Mouse (Mus musculus) olfactory bulb, adult 2 months (tissue): ENCODE measurements around the gene Immp2l. TPM values are rescaled to one million over a fixed set of nuclear protein-coding genes. Genes with fewer than 3 reads are reported as not detected.

ENCODE experiments used
- H3K27ac ChIP-seq: fragments of 200-500 bp; 2 replicates; pipeline ENCODE4 v1.5.1; 2012; ENCODE audit warnings: low read depth, low read length; ENCODE audit not compliant: insufficient read depth
- H3K4me1 ChIP-seq: fragments of 200-500 bp; 2 replicates; pipeline ENCODE4 v1.6.1; 2012; ENCODE audit warnings: low read length; ENCODE audit not compliant: control insufficient read depth, insufficient read depth
- H3K4me3 ChIP-seq: fragments of 200-500 bp; 2 replicates; pipeline ENCODE4 v1.5.1; 2012; ENCODE audit warnings: mild to moderate bottlenecking, low read depth, low read length, moderate library complexity; ENCODE audit not compliant: insufficient read depth
- CTCF ChIP-seq: fragments of 200-500 bp; IDR thresholded peaks from 2 replicates; pipeline ENCODE4 v1.5.1; 2012; ENCODE audit warnings: low read depth, mild to moderate bottlenecking, low read length, moderate library complexity; ENCODE audit not compliant: insufficient read depth
- POLR2A ChIP-seq: fragments of 200-500 bp; IDR thresholded peaks from 2 replicates; pipeline ENCODE4 v1.6.1; 2012; ENCODE audit warnings: mild to moderate bottlenecking, low read depth, low read length, moderate library complexity; ENCODE audit not compliant: insufficient read depth
- WGBS: fragments of 180-500 bp; shearing (Covaris S2); methylation state at CpG from one replicate; pipeline ENCODE4 v1.1.7; 2018; 5-methylcytosine and 5-hydroxymethylcytosine counted together
- polyA plus RNA-seq: library from polyadenylated mRNA; stranded (reverse); fragments of >200 nt; gene quantifications from 2 replicates; pipeline ENCODE4 v1.2.4, GENCODE M21; 2012; ENCODE audit warnings: low replicate concordance; ENCODE audit not compliant: missing spikeins, insufficient read depth, insufficient read length

The Immp2l gene
- polyA plus RNA-seq, 1 experiment: not detected

GRCm38 (mm10) chr12:41192829-41193228 is 168.9 kb downstream of the Immp2l start:
- no peak overlapping the region for H3K27ac ChIP-seq
- WGBS: 79% methylated on average over 3 of the region's 3 CpGs
- no peak overlapping the region for H3K4me3 ChIP-seq
- H3K4me1 ChIP-seq: no peaks in the 10 kb centered on the region
- no peak for TF ChIP-seq CTCF
- no peak for TF ChIP-seq POLR2A

DNA sequence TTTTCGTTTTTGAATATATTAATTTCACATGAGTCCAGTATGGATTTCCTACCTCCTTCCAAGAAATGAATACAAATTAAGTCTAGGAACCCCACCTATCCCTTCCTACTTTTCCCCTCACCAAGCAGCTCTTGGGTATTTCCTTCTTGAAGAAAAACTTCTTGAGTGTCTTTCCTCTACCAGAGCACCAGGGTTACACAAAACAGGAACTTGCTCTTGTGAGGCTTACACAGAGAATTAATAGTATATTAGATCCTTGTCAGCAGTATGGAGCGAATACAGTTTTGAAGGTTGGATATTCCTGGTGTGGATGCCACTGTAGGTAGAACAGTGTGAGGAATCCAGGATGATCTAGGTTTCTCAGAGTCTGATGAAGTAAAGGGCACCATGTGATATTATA is 172.5 kb downstream of the Immp2l start:
- TF ChIP-seq CTCF (no peak), POLR2A (no peak)
- no peaks in the 10 kb centered on the region for H3K4me1 ChIP-seq
- H3K27ac ChIP-seq: no peak overlapping the region
- no peak overlapping the region for H3K4me3 ChIP-seq
- 91% methylated on average over 2 of the region's 2 CpGs for WGBS

DNA sequence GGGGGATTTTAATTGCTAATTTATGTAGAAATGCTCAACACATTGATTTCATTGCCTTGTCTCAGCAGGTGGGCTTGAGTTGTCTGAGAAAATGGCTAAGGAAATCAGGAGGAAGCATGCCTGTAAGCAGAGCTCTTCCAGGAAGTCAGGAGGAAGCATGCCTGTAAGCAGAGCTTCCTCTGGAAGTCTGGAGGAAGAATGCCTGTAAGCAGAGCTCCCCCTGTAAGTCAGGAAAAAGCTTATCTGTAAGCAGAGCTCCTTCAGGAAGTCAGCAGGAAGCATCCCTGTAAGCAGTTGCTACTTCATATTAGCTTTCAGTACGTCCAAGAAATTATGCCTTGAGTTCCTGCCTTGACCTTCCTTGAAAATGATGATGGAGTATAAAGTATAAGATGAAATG is 191.3 kb downstream of the Immp2l start:
- 89% methylated on average over 1 of the region's 1 CpGs for WGBS
- Histone ChIP-seq H3K27ac (no peak overlapping the region), H3K4me1 (no peaks in the 10 kb centered on the region), H3K4me3 (no peak overlapping the region)
- no peak for TF ChIP-seq CTCF
- no peak for TF ChIP-seq POLR2A

GRCm38 (mm10) chr12:41221893-41222292 is 198.0 kb downstream of the Immp2l start:
- WGBS: 70% methylated on average over 3 of the region's 3 CpGs
- no peak for TF ChIP-seq CTCF
- no peak for TF ChIP-seq POLR2A

GRCm38 (mm10) chr12:41223686-41224085 is 199.8 kb downstream of the Immp2l start:
- TF ChIP-seq CTCF (no peak), POLR2A (no peak)
- Histone ChIP-seq H3K27ac (no peak overlapping the region), H3K4me3 (no peak overlapping the region), H3K4me1 (no peaks in the 10 kb centered on the region)
- WGBS: 100% methylated on average over 1 of the region's 1 CpGs

More at GRCm38 (mm10) chr12:41221893-41222292, 198.0 kb downstream of the Immp2l start:
- Histone ChIP-seq H3K4me1 (no peaks in the 10 kb centered on the region), H3K27ac (no peak overlapping the region), H3K4me3 (no peak overlapping the region)

- Histone ChIP-seq H3K4me3 (no peak overlapping the region), H3K4me1 (no peaks in the 10 kb centered on the region), H3K27ac (no peak overlapping the region)
- TF ChIP-seq CTCF (no peak), POLR2A (no peak)
- WGBS: 69% methylated on average over 4 of the region's 4 CpGs
These were observed 200.6 kb downstream of the Immp2l start for GRCm38 (mm10) chr12:41224538-41224937.

- Histone ChIP-seq H3K4me3 (no peak overlapping the region), H3K4me1 (0 out of 2 replicates have a peak, but pooled peaks cover 2% of the 10 kb centered on the region), H3K27ac (no peak overlapping the region)
- no peak for TF ChIP-seq CTCF
- 58% methylated on average over 2 of the region's 2 CpGs for WGBS
These were observed 208.1 kb downstream of the Immp2l start for GRCm38 (mm10) chr12:41231966-41232365.

DNA sequence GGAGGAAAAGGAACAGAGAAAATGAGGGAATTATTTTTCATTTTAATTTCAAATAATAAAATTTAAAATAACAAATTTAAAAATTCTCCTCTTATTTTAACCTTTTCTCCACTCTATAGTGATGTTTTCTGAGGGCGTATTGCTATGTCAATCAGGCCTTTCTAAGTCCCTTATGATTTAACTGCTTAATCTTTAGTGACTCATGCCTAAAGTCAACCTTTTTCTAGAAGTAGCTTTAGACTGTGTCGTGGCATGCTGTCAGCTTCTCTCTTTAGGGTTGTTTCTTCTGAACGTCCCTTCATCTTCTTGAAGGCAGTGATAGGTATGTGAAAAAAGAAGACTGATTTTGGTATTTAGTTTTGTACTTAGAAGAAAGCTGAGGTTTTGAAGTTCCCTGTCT is 214.0 kb downstream of the Immp2l start:
- no peak overlapping the region for H3K4me3 ChIP-seq
- 0 out of 2 replicates have a peak, but pooled peaks cover 2% of the 10 kb centered on the region for H3K4me1 ChIP-seq
- TF ChIP-seq CTCF (no peak), POLR2A (no peak)
- WGBS: 89% methylated on average over 3 of the region's 3 CpGs
- H3K27ac ChIP-seq: no peak overlapping the region

GRCm38 (mm10) chr12:41241221-41241620 is 217.3 kb downstream of the Immp2l start:
- no peak overlapping the region for H3K27ac ChIP-seq
- TF ChIP-seq CTCF (no peak), POLR2A (no peak)
- 92% methylated on average over 2 of the region's 2 CpGs for WGBS
- H3K4me1 ChIP-seq: 0 out of 2 replicates have a peak, but pooled peaks cover 2% of the 10 kb centered on the region
- H3K4me3 ChIP-seq: no peak overlapping the region

DNA sequence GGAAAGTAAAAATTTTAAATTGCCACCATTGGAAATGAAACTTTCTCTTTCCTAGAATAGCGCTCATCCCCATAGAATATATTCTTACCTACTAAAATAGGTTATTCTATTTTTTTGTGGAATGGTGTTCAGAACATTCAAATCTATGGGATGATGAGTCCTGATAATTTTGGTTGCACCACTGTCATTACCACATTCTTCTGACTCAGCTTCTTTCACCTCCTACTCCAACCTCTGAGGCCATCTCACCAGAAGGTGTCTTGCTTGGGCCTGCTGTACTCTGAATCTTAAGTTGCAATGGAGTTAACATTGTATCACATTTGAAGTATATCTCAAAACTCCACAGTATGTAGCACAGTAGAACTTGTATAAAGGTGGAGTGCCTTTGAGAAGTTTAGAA is 224.4 kb downstream of the Immp2l start:
- no peak overlapping the region for H3K4me3 ChIP-seq
- H3K4me1 ChIP-seq: no peaks in the 10 kb centered on the region
- WGBS: 100% methylated on average over 1 of the region's 1 CpGs
- TF ChIP-seq POLR2A: no peak
- no peak for TF ChIP-seq CTCF
- no peak overlapping the region for H3K27ac ChIP-seq
